Mouse (Mus musculus) lung, adult 2 months (tissue): ENCODE results near the gene Mfsd12.

Source experiments
- CTCF ChIP-seq: fragments of 200-500 bp; IDR thresholded peaks from 2 replicates; pipeline ENCODE4 v1.5.1; 2011; ENCODE audit warnings: mild to moderate bottlenecking, low read length, control low read depth; ENCODE audit not compliant: insufficient read depth
- POLR2A ChIP-seq: fragments of 200-500 bp; IDR thresholded peaks from 2 replicates; pipeline ENCODE4 v1.6.1; 2011; ENCODE audit warnings: low read depth, mild to moderate bottlenecking, control low read depth, low read length, borderline replicate concordance; ENCODE audit errors: extremely low read depth

DNA sequence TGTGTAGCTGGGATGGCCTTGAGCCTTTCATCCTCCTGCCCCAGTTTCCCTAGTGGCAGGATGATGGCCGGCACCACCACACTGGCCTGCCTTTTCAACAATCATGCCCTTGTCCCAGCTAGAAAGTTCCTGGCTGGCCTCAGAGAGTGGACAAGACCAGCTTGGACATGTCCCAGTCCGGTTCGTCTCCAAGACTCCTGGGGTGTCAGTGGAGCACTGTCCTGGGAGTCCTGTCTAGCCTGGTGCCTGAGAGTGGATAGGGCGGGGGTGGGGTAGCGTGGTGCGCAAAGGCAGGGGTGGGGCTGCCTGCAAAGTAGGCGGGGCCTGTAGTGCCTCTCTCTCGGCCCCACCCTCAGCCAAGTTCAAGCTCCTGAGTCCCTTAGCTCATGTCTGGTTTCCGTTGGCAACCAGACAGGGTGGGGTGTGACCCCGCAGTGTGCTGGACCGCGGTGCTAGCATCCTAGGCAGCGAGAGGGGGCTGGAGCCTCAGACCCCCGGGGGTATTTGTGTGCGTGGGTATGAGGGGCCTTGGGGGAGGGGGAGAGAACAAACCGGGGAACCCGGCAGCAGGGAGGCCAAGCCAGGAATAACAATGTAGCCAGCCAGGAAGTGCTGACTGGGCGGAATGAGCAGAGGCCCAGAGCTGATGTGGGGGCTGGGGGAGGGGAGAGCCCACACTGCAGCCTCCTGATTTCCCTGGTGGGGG is 44.4 kb downstream of the Mfsd12 start:
- TF ChIP-seq POLR2A (no peak), CTCF (no peak)
